Mouse (Mus musculus): ENCODE measurements at regions not wholly inside any gene's neighbourhood (a gene's known extent, or its start where the extent isn't known, plus 50 kb on each side); places are given as distances from the start of the nearest gene placed in this dataset.

- Histone ChIP-seq H3K9ac (no peak overlapping the region), H3K4me3 (ENCODE audit: low read depth, low read length) (no peak overlapping the region), H3K4me2 (ENCODE audit: low read depth) (no peak overlapping the region), H3K9me3 (ENCODE audit: low read length) (no peaks in the 10 kb centered on the region), H3K4me1 (ENCODE audit: insufficient read depth) (no peaks in the 10 kb centered on the region), H3K27ac (ENCODE audit: low read depth, low read length) (no peak overlapping the region), H3K27me3 (ENCODE audit: insufficient read depth, low read length) (no peaks in the 10 kb centered on the region), H3K36me3 (ENCODE audit: insufficient read depth) (no peaks in the 10 kb centered on the region)
- no peak for TF ChIP-seq CTCF (IDR thresholded peaks at IDR 0.05; ENCODE audit: low read depth)
- 77% methylated on average over 3 of the region's 3 CpGs for WGBS
- no peak for DNase-seq
- ATAC-seq: no peak
These were observed 252.3 kb upstream of the H2al1a start for GRCm38 (mm10) chrX:11046769-11047168.

GRCm38 (mm10) chrX:11082171-11082570, 216.9 kb upstream of the H2al1a start:
- H3K36me3 ChIP-seq (ENCODE audit: insufficient read depth): no peaks in the 10 kb centered on the region
- no peaks in the 10 kb centered on the region for H3K4me1 ChIP-seq (ENCODE audit: insufficient read depth)
- no peaks in the 10 kb centered on the region for H3K9me3 ChIP-seq (ENCODE audit: low read length)
- 55% methylated on average over 3 of the region's 3 CpGs for WGBS
- DNase-seq (no peak), ATAC-seq (no peak)
- H3K4me2 ChIP-seq (ENCODE audit: low read depth): no peak overlapping the region
- H3K4me3 ChIP-seq (ENCODE audit: low read depth, low read length): no peak overlapping the region
- TF ChIP-seq CTCF (IDR thresholded peaks at IDR 0.05; ENCODE audit: low read depth): no peak
- H3K27ac ChIP-seq (ENCODE audit: low read depth, low read length): no peak overlapping the region
- no peak overlapping the region for H3K9ac ChIP-seq
- H3K27me3 ChIP-seq (ENCODE audit: insufficient read depth, low read length): no peaks in the 10 kb centered on the region

- Histone ChIP-seq H3K9me3 (ENCODE audit: low read length) (no peaks in the 10 kb centered on the region), H3K4me3 (ENCODE audit: low read depth, low read length) (no peak overlapping the region), H3K4me2 (ENCODE audit: low read depth) (no peak overlapping the region), H3K27me3 (ENCODE audit: insufficient read depth, low read length) (no peaks in the 10 kb centered on the region), H3K36me3 (ENCODE audit: insufficient read depth) (no peaks in the 10 kb centered on the region), H3K9ac (no peak overlapping the region), H3K27ac (ENCODE audit: low read depth, low read length) (no peak overlapping the region), H3K4me1 (ENCODE audit: insufficient read depth) (no peaks in the 10 kb centered on the region)
- no peak for DNase-seq
- 75% methylated on average over 3 of the region's 3 CpGs for WGBS
- no peak for TF ChIP-seq CTCF (IDR thresholded peaks at IDR 0.05; ENCODE audit: low read depth)
- ATAC-seq: no peak
These were observed 216.2 kb upstream of the H2al1a start for GRCm38 (mm10) chrX:11082845-11083244.

GRCm38 (mm10) chrX:11086257-11087072, 212.6 kb upstream of the H2al1a start:
- H3K4me2 ChIP-seq (ENCODE audit: low read depth): no peak overlapping the region
- no peaks in the 10 kb centered on the region for H3K9me3 ChIP-seq (ENCODE audit: low read length)
- H3K27ac ChIP-seq (ENCODE audit: low read depth, low read length): no peak overlapping the region
- TF ChIP-seq CTCF (IDR thresholded peaks at IDR 0.05; ENCODE audit: low read depth): no peak
- no peak overlapping the region for H3K4me3 ChIP-seq (ENCODE audit: low read depth, low read length)
- H3K27me3 ChIP-seq (ENCODE audit: insufficient read depth, low read length): no peaks in the 10 kb centered on the region
- no peak for ATAC-seq
- 57% methylated on average over 7 of the region's 7 CpGs for WGBS
- no peaks in the 10 kb centered on the region for H3K4me1 ChIP-seq (ENCODE audit: insufficient read depth)
- DNase-seq: no peak
- H3K9ac ChIP-seq: no peak overlapping the region
- no peaks in the 10 kb centered on the region for H3K36me3 ChIP-seq (ENCODE audit: insufficient read depth)

- Histone ChIP-seq H3K36me3 (ENCODE audit: insufficient read depth) (no peaks in the 10 kb centered on the region), H3K4me2 (ENCODE audit: low read depth) (peak overlapping the region; percentile 16), H3K27ac (ENCODE audit: low read depth, low read length) (no peak overlapping the region), H3K27me3 (ENCODE audit: insufficient read depth, low read length) (no peaks in the 10 kb centered on the region), H3K4me3 (ENCODE audit: low read depth, low read length) (peak overlapping the region; percentile 4), H3K4me1 (ENCODE audit: insufficient read depth) (no peaks in the 10 kb centered on the region), H3K9me3 (ENCODE audit: low read length) (no peaks in the 10 kb centered on the region), H3K9ac (no peak overlapping the region)
- DNase-seq (peak; percentile 71), ATAC-seq (peak; percentile 75)
- WGBS: 22% methylated on average over 14 of the region's 14 CpGs
- TF ChIP-seq CTCF (IDR thresholded peaks at IDR 0.05; ENCODE audit: low read depth): peak; percentile 66
These were observed 211.1 kb upstream of the H2al1a start for GRCm38 (mm10) chrX:11087913-11088312.

- H3K4me3 ChIP-seq (ENCODE audit: low read depth, low read length): no peak overlapping the region
- H3K9me3 ChIP-seq (ENCODE audit: low read length): no peaks in the 10 kb centered on the region
- H3K4me2 ChIP-seq (ENCODE audit: low read depth): peak overlapping the region; percentile 16
- no peak overlapping the region for H3K27ac ChIP-seq (ENCODE audit: low read depth, low read length)
- 41% methylated on average over 10 of the region's 10 CpGs for WGBS
- H3K27me3 ChIP-seq (ENCODE audit: insufficient read depth, low read length): no peaks in the 10 kb centered on the region
- H3K36me3 ChIP-seq (ENCODE audit: insufficient read depth): no peaks in the 10 kb centered on the region
- no peak overlapping the region for H3K9ac ChIP-seq
- no peak for TF ChIP-seq CTCF (IDR thresholded peaks at IDR 0.05; ENCODE audit: low read depth)
- no peak for ATAC-seq
- H3K4me1 ChIP-seq (ENCODE audit: insufficient read depth): no peaks in the 10 kb centered on the region
- DNase-seq: peak; percentile 28
These were observed 210.6 kb upstream of the H2al1a start for GRCm38 (mm10) chrX:11088506-11088905.

- no peaks in the 10 kb centered on the region for H3K36me3 ChIP-seq (ENCODE audit: insufficient read depth)
- H3K4me2 ChIP-seq (ENCODE audit: low read depth): no peak overlapping the region
- H3K9me3 ChIP-seq (ENCODE audit: low read length): no peaks in the 10 kb centered on the region
- peak; percentile 76 for ATAC-seq
- no peak overlapping the region for H3K4me3 ChIP-seq (ENCODE audit: low read depth, low read length)
- 31% methylated on average over 7 of the region's 7 CpGs for WGBS
- peak; percentile 60 for DNase-seq
- no peaks in the 10 kb centered on the region for H3K27me3 ChIP-seq (ENCODE audit: insufficient read depth, low read length)
- no peak overlapping the region for H3K27ac ChIP-seq (ENCODE audit: low read depth, low read length)
- peak; percentile 52 for TF ChIP-seq CTCF (IDR thresholded peaks at IDR 0.05; ENCODE audit: low read depth)
- H3K4me1 ChIP-seq (ENCODE audit: insufficient read depth): no peaks in the 10 kb centered on the region
- H3K9ac ChIP-seq: no peak overlapping the region
These were observed 208.6 kb upstream of the H2al1a start for GRCm38 (mm10) chrX:11090432-11090831.

All from forebrain, postnatal 0 days (tissue).